Mouse (Mus musculus): Measurements from ENCODE around the gene Fhl3. TPM values are rescaled to one million over a fixed set of nuclear protein-coding genes. Genes with fewer than 3 reads are reported as not detected.

Gene Fhl3
- total and polyA plus RNA-seq, 2 experiments from 2014 or later, result 2.0 to 6.9 TPM

- Histone ChIP-seq H3K9ac (replicated peaks; ENCODE audit: low read length, poor library complexity, severe bottlenecking) (peak overlapping the region; percentile 66), H3K27ac (ENCODE audit: low read depth, low read length) (no peak overlapping the region), H3K4me3 (ENCODE audit: low read depth, low read length) (peak overlapping the region; percentile 69), H3K36me3 (ENCODE audit: insufficient read depth, low read length) (peaks cover 12% of the 10 kb centered on the region), H3K27me3 (ENCODE audit: insufficient read depth, low read length) (no peaks in the 10 kb centered on the region), H3K4me2 (ENCODE audit: low read depth, low read length, poor library complexity, severe bottlenecking) (peak overlapping the region; percentile 97), H3K9me3 (ENCODE audit: low read length) (no peaks in the 10 kb centered on the region), H3K4me1 (ENCODE audit: insufficient read depth, low read length) (no peaks in the 10 kb centered on the region)
- ATAC-seq (ENCODE audit: low FRiP score) (peak; percentile 98), DNase-seq (ENCODE audit: low spot score) (peak; percentile 97)
- under 1% methylated on average over 75 of the region's 75 CpGs for WGBS
- no peak for TF ChIP-seq CTCF (IDR thresholded peaks at IDR 0.05)
Observed at GRCm38 (mm10) chr4:124751300-124752250, 51.1 kb downstream of the Fhl3 start.

- H3K4me3 ChIP-seq (ENCODE audit: low read depth, low read length), result peak overlapping the region; percentile 69
- H3K4me1 ChIP-seq (ENCODE audit: insufficient read depth, low read length), result no peaks in the 10 kb centered on the region
- no peak for ATAC-seq (ENCODE audit: low FRiP score)
- no peak for DNase-seq (ENCODE audit: low spot score)
- H3K27ac ChIP-seq (ENCODE audit: low read depth, low read length), result no peak overlapping the region
- H3K36me3 ChIP-seq (ENCODE audit: insufficient read depth, low read length), result peaks cover 7% of the 10 kb centered on the region
- peak overlapping the region; percentile 66 for H3K9ac ChIP-seq (replicated peaks; ENCODE audit: low read length, poor library complexity, severe bottlenecking)
- no peak for TF ChIP-seq CTCF (IDR thresholded peaks at IDR 0.05)
- no peaks in the 10 kb centered on the region for H3K9me3 ChIP-seq (ENCODE audit: low read length)
- WGBS, result 18% methylated on average over 15 of the region's 15 CpGs
- peak overlapping the region; percentile 97 for H3K4me2 ChIP-seq (ENCODE audit: low read depth, low read length, poor library complexity, severe bottlenecking)
- no peaks in the 10 kb centered on the region for H3K27me3 ChIP-seq (ENCODE audit: insufficient read depth, low read length)
Observed at GRCm38 (mm10) chr4:124752281-124753199, 52.0 kb downstream of the Fhl3 start.

GRCm38 (mm10) chr4:124755526-124755925 is 55.0 kb downstream of the Fhl3 start:
- TF ChIP-seq CTCF (IDR thresholded peaks at IDR 0.05), result no peak
- DNase-seq (ENCODE audit: low spot score) (no peak), ATAC-seq (ENCODE audit: low FRiP score) (no peak)
- Histone ChIP-seq H3K27ac (ENCODE audit: low read depth, low read length) (no peak overlapping the region), H3K36me3 (ENCODE audit: insufficient read depth, low read length) (0 out of 2 replicates have a peak, but pooled peaks cover 2% of the 10 kb centered on the region), H3K4me1 (ENCODE audit: insufficient read depth, low read length) (no peaks in the 10 kb centered on the region), H3K4me2 (ENCODE audit: low read depth, low read length, poor library complexity, severe bottlenecking) (no peak overlapping the region), H3K9me3 (ENCODE audit: low read length) (no peaks in the 10 kb centered on the region), H3K9ac (replicated peaks; ENCODE audit: low read length, poor library complexity, severe bottlenecking) (no peak overlapping the region), H3K27me3 (ENCODE audit: insufficient read depth, low read length) (no peaks in the 10 kb centered on the region), H3K4me3 (ENCODE audit: low read depth, low read length) (no peak overlapping the region)
- WGBS, result 55% methylated on average over 7 of the region's 7 CpGs

MicroRNA genes within 50 kb of the gene (microRNA counts, 519-probe panel; counts per million panel counts)
- microRNA mmu-miR-697 (528 counts per million, percentile 58 among the panel's probes with 10 or more counts), microRNA mmu-miR-698 (528 counts per million, percentile 58 among the panel's probes with 10 or more counts)

Small RNAs within 50 kb of the gene (microRNA-seq; reads per million reads assigned to microRNA genes)
- not detected for gene Gm24721 (ENCODE audit: borderline number of aligned reads)
- not detected for gene Mir697 (ENCODE audit: borderline number of aligned reads)
- not detected for gene Mir698 (ENCODE audit: borderline number of aligned reads)

Other genes with a start within 250 kb of the Fhl3 start
- not detected in 2 replicates for gene 3100002H09Rik, start 89.9 kb upstream of the Fhl3 start, total RNA-seq (2014; rRNA removed)
- gene 3100002H09Rik, start 89.9 kb upstream of the Fhl3 start, polyA plus RNA-seq (2015; fragmentation: Nextera tagmentation; extraction: Ambion mirVana), result 0.19 TPM in 1 of 2 replicates, not detected in the other
- gene Pou3f1, start 43.9 kb upstream of the Fhl3 start, total RNA-seq (2014; rRNA removed), result 17.7 and 19.8 TPM in 2 replicates
- gene Pou3f1, start 43.9 kb upstream of the Fhl3 start, polyA plus RNA-seq (2015; fragmentation: Nextera tagmentation; extraction: Ambion mirVana), result 11.4 and 11.5 TPM in 2 replicates
- gene Utp11, start 7.1 kb upstream of the Fhl3 start, total RNA-seq (2014; rRNA removed), result 10.3 and 10.9 TPM in 2 replicates
- gene Utp11, start 7.1 kb upstream of the Fhl3 start, polyA plus RNA-seq (2015; fragmentation: Nextera tagmentation; extraction: Ambion mirVana), result 30.7 and 31.7 TPM in 2 replicates
- 32.8 and 34.3 TPM in 2 replicates for gene Sf3a3, start 14.1 kb downstream of the Fhl3 start, total RNA-seq (2014; rRNA removed)
- gene Sf3a3, start 14.1 kb downstream of the Fhl3 start, polyA plus RNA-seq (2015; fragmentation: Nextera tagmentation; extraction: Ambion mirVana), result 73.8 and 75.9 TPM in 2 replicates
- gene Inpp5b, start 41.1 kb downstream of the Fhl3 start, total RNA-seq (2014; rRNA removed), result 19.0 and 20.5 TPM in 2 replicates
- gene Inpp5b, start 41.1 kb downstream of the Fhl3 start, polyA plus RNA-seq (2015; fragmentation: Nextera tagmentation; extraction: Ambion mirVana), result 14.3 and 16.0 TPM in 2 replicates
- gene Mtf1, start 101.4 kb downstream of the Fhl3 start, total RNA-seq (2014; rRNA removed), result 7.0 and 15.5 TPM in 2 replicates
- gene Mtf1, start 101.4 kb downstream of the Fhl3 start, polyA plus RNA-seq (2015; fragmentation: Nextera tagmentation; extraction: Ambion mirVana), result 22.1 and 24.7 TPM in 2 replicates
- gene Yrdc, start 150.0 kb downstream of the Fhl3 start, total RNA-seq (2014; rRNA removed), result 54.5 and 78.4 TPM in 2 replicates
- 48.9 and 55.7 TPM in 2 replicates for gene Yrdc, start 150.0 kb downstream of the Fhl3 start, polyA plus RNA-seq (2015; fragmentation: Nextera tagmentation; extraction: Ambion mirVana)
- 163 and 181 TPM in 2 replicates for gene 1110065P20Rik, start 150.5 kb downstream of the Fhl3 start, total RNA-seq (2014; rRNA removed)
- gene 1110065P20Rik, start 150.5 kb downstream of the Fhl3 start, polyA plus RNA-seq (2015; fragmentation: Nextera tagmentation; extraction: Ambion mirVana), result 135 and 141 TPM in 2 replicates
- gene Maneal, start 161.5 kb downstream of the Fhl3 start, total RNA-seq (2014; rRNA removed), result 43.7 and 50.5 TPM in 2 replicates
- gene Maneal, start 161.5 kb downstream of the Fhl3 start, polyA plus RNA-seq (2015; fragmentation: Nextera tagmentation; extraction: Ambion mirVana), result 9.4 and 9.5 TPM in 2 replicates
- gene Epha10, start 180.2 kb downstream of the Fhl3 start, total RNA-seq (2014; rRNA removed), result 43.4 and 50.1 TPM in 2 replicates
- gene Epha10, start 180.2 kb downstream of the Fhl3 start, polyA plus RNA-seq (2015; fragmentation: Nextera tagmentation; extraction: Ambion mirVana), result 14.8 and 15.3 TPM in 2 replicates
- gene 9930104L06Rik, start 236.3 kb downstream of the Fhl3 start, total RNA-seq (2014; rRNA removed), result 15.6 and 21.7 TPM in 2 replicates
- 8.9 and 9.3 TPM in 2 replicates for gene 9930104L06Rik, start 236.3 kb downstream of the Fhl3 start, polyA plus RNA-seq (2015; fragmentation: Nextera tagmentation; extraction: Ambion mirVana)
- 3.0 and 6.3 TPM in 2 replicates for gene Cdca8, start 238.6 kb downstream of the Fhl3 start, total RNA-seq (2014; rRNA removed)
- 10.3 and 14.8 TPM in 2 replicates for gene Cdca8, start 238.6 kb downstream of the Fhl3 start, polyA plus RNA-seq (2015; fragmentation: Nextera tagmentation; extraction: Ambion mirVana)

Data from midbrain, postnatal 0 days (tissue).